Mouse (Mus musculus) MEL (cell line): Measurements from ENCODE around the gene Gm10439. TPM values are rescaled to one million over a fixed set of nuclear protein-coding genes. Genes with fewer than 3 reads are reported as not detected.
"Not testable (repeated sequence)": the region's sequence is repeated elsewhere in the genome, so short reads cannot be mapped to it uniquely, and the experiment has no call there.

Source experiments
- DNase-seq: peaks from one replicate; pipeline ENCODE4 v3.0.0; 2011; ENCODE audit warnings: low read depth, low spot score
- H3K27ac ChIP-seq: 2 replicates; pipeline ENCODE4 v1.5.1; 2012; ENCODE audit warnings: low read depth, mild to moderate bottlenecking, control low read depth, low read length, moderate library complexity; ENCODE audit not compliant: control insufficient read depth
- H3K27me3 ChIP-seq, 2 experiments: fragments of 150-350 bp in 1 of 2; sonication (generic) in 1 of 2; 2 replicates each; pipeline ENCODE4 v1.6.1; 2012; ENCODE audit warnings: low read length in 2 of 2, mild to moderate bottlenecking in 2 of 2, improper control_type of control experiment in 1 of 2, moderate library complexity in 1 of 2; ENCODE audit not compliant: insufficient read depth in 2 of 2, control insufficient read depth in 1 of 2
- H3K36me3 ChIP-seq, 2 experiments: 2 replicates each; pipeline ENCODE4 v1.6.1; 2012 to 2014; ENCODE audit warnings: low read length in 2 of 2, improper control_type of control experiment in 1 of 2, inconsistent platforms in 1 of 2, mild to moderate bottlenecking in 1 of 2; ENCODE audit not compliant: insufficient read depth in 2 of 2, control insufficient read depth in 1 of 2
- H3K4me1 ChIP-seq, 2 experiments: fragments of 150-350 bp in 1 of 2; sonication (generic) in 1 of 2; 2 replicates each; pipeline ENCODE4 v1.6.1; 2012; ENCODE audit warnings: low read length in 2 of 2, improper control_type of control experiment in 1 of 2, mild to moderate bottlenecking in 1 of 2; ENCODE audit not compliant: insufficient read depth in 2 of 2, control insufficient read depth in 1 of 2
- H3K4me3 ChIP-seq, 2 experiments: fragments of 150-350 bp in 1 of 2; sonication (generic) in 1 of 2; 2 replicates each; pipeline ENCODE4 v1.5.1; 2012; ENCODE audit warnings: low read depth in 2 of 2, low read length in 2 of 2, mild to moderate bottlenecking in 2 of 2, moderate library complexity in 2 of 2, control low read depth in 1 of 2, improper control_type of control experiment in 1 of 2; ENCODE audit not compliant: control insufficient read depth in 1 of 2, insufficient read depth in 1 of 2
- H3K79me2 ChIP-seq: 2 replicates; pipeline ENCODE4 v1.6.1; 2012; ENCODE audit warnings: mild to moderate bottlenecking, low read length, moderate library complexity; ENCODE audit not compliant: control insufficient read depth, poor library complexity, insufficient read depth
- H3K9ac ChIP-seq: 2 replicates; pipeline ENCODE4 v1.6.1; 2012; ENCODE audit warnings: low read depth, mild to moderate bottlenecking, control low read depth, low read length, moderate library complexity; ENCODE audit not compliant: control insufficient read depth, poor library complexity, severe bottlenecking
- H3K9me3 ChIP-seq: fragments of 150-350 bp; sonication (generic); replicated peaks from 2 replicates; pipeline ENCODE4 v1.6.1; 2012; ENCODE audit warnings: mild to moderate bottlenecking, low read length, improper control_type of control experiment, moderate library complexity; ENCODE audit not compliant: insufficient read depth
- polyA plus RNA-seq, 2 experiments: library from polyadenylated mRNA; stranded (reverse) in 1 of 2; unstranded in 1 of 2; fragments of >175 nt in 1 of 2; fragments of >200 nt in 1 of 2; gene quantifications; 2 replicates each; pipeline versions ENCODE4 v1.2.1 to v1.2.4; 2012; ENCODE audit warnings: low replicate concordance in 2 of 2, low read depth in 1 of 2; ENCODE audit not compliant: insufficient read length in 2 of 2, insufficient read depth in 1 of 2, missing spikeins in 1 of 2
- total RNA-seq: library from RNA; depleted of rRNA; stranded (reverse); fragments of 300-350 nt; gene quantifications from 2 replicates; pipeline ENCODE4 v1.2.3, GENCODE M21; 2012; rRNA removed

Gene Gm10439
- total RNA-seq (not detected in 2 replicates), polyA plus RNA-seq (not detected)

DNA sequence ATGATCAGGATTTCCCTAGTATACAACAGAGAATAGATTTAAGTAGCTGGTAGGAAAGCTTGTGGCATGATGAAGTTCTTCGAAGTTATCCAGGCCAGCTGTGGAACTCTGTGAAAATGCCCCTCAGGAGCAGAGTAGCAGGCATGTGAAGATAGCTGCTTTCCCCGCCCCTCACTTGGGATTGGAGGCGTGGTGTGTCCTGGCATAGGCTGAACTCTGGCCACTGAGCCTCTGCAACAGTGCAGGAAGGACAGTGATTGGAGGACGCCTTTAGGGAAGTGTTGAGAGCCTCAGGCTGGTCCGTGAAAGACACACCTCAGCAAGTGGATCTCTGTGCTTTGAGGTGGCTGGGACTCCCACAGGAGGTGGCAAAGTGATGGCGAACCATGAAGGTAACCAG is at the start of gene Gm10439:
Gene Gm10439 (plus strand): TSS at position 301 of the 400 bp plus-strand sequence.
- H3K9ac ChIP-seq, H3K27ac ChIP-seq, H3K27me3 ChIP-seq, H3K4me3 ChIP-seq, H3K36me3 ChIP-seq, H3K4me1 ChIP-seq, H3K79me2 ChIP-seq, DNase-seq, H3K9me3 ChIP-seq: not testable (repeated sequence)

Other genes starting within 250 kb of the Gm10439 start
- gene Gm15085, start 147.0 kb upstream of the Gm10439 start, total RNA-seq, result not detected in 2 replicates
- not detected for gene Gm15085, start 147.0 kb upstream of the Gm10439 start, polyA plus RNA-seq
- gene Gm15097, start 189.9 kb downstream of the Gm10439 start, total RNA-seq, result not detected in 2 replicates
- gene Gm15097, start 189.9 kb downstream of the Gm10439 start, polyA plus RNA-seq, result not detected